Mouse (Mus musculus) ES-Bruce4 (cell line): ENCODE data around the gene Prkg1. TPM values are rescaled to one million over a fixed set of nuclear protein-coding genes. Genes with fewer than 3 reads are reported as not detected.

Experiments used
- H3K27ac ChIP-seq: 2 replicates; pipeline ENCODE4 v1.5.1; 2012; ENCODE audit warnings: low read length, inconsistent platforms; ENCODE audit not compliant: insufficient read depth
- H3K27me3 ChIP-seq: 2 replicates; pipeline ENCODE4 v1.6.1; 2012; ENCODE audit warnings: mild to moderate bottlenecking, low read length, inconsistent platforms; ENCODE audit not compliant: control insufficient read depth, poor library complexity, insufficient read depth, severe bottlenecking
- H3K36me3 ChIP-seq: 2 replicates; pipeline ENCODE4 v1.6.1; 2012; ENCODE audit warnings: inconsistent platforms, mild to moderate bottlenecking, low read length, moderate library complexity; ENCODE audit not compliant: control insufficient read depth, poor library complexity, insufficient read depth, severe bottlenecking
- H3K4me1 ChIP-seq: one replicate; pipeline ENCODE4 v1.8.1; 2011; ENCODE audit warnings: low read length; ENCODE audit not compliant: control insufficient read depth, insufficient read depth
- H3K4me3 ChIP-seq: 2 replicates; pipeline ENCODE4 v1.5.1; 2011; ENCODE audit warnings: low read depth, mild to moderate bottlenecking, low read length
- H3K9ac ChIP-seq: 2 replicates; pipeline ENCODE4 v1.6.1; 2012; ENCODE audit warnings: low read depth, mild to moderate bottlenecking, inconsistent platforms; ENCODE audit not compliant: poor library complexity, severe bottlenecking
- H3K9me3 ChIP-seq: replicated peaks from 2 replicates; pipeline ENCODE4 v1.6.1; 2012; ENCODE audit warnings: mild to moderate bottlenecking, low read length, inconsistent platforms; ENCODE audit not compliant: control insufficient read depth, poor library complexity, insufficient read depth, severe bottlenecking
- CTCF ChIP-seq: IDR thresholded peaks from one replicate; pipeline ENCODE4 v1.8.1; 2011; ENCODE audit warnings: low read depth, low read length
- EP300 ChIP-seq: IDR thresholded peaks from 2 replicates; pipeline ENCODE4 v1.6.1; 2011; ENCODE audit warnings: low read depth, low read length; ENCODE audit not compliant: insufficient read depth
- POLR2A ChIP-seq: IDR thresholded peaks from one replicate; pipeline ENCODE4 v1.8.1; 2011; ENCODE audit warnings: low read length; ENCODE audit not compliant: insufficient read depth
- polyA plus RNA-seq: library from polyadenylated mRNA; stranded (reverse); fragments of >200 nt; gene quantifications from 2 replicates; pipeline ENCODE4 v1.2.4, GENCODE M21; 2011; ENCODE audit warnings: low read depth; ENCODE audit not compliant: missing spikeins, insufficient read depth, insufficient read length

The Prkg1 gene
- polyA plus RNA-seq, 1 experiment = 0.46 TPM

- H3K27ac ChIP-seq = no peak overlapping the region
- no peaks in the 10 kb centered on the region for H3K4me1 ChIP-seq
- no peaks in the 10 kb centered on the region for H3K9me3 ChIP-seq
- no peak for TF ChIP-seq CTCF
- TF ChIP-seq POLR2A = no peak
- no peak for TF ChIP-seq EP300
- no peaks in the 10 kb centered on the region; the same call in 1 of the 2 replicates for H3K27me3 ChIP-seq
- no peaks in the 10 kb centered on the region for H3K36me3 ChIP-seq
- H3K9ac ChIP-seq = no peak overlapping the region
- no peak overlapping the region for H3K4me3 ChIP-seq
Observed at GRCm38 (mm10) chr19:31781521-31782018, 16.7 kb upstream of the Prkg1 start.

GRCm38 (mm10) chr19:31781077-31781476 lies 16.2 kb upstream of the Prkg1 start:
- TF ChIP-seq EP300 (no peak), CTCF (no peak), POLR2A (no peak)
- H3K27me3 ChIP-seq = no peaks in the 10 kb centered on the region; the same call in 1 of the 2 replicates
- H3K9ac ChIP-seq = no peak overlapping the region
- H3K27ac ChIP-seq = no peak overlapping the region
- no peaks in the 10 kb centered on the region for H3K36me3 ChIP-seq
- no peaks in the 10 kb centered on the region for H3K4me1 ChIP-seq
- H3K9me3 ChIP-seq = no peaks in the 10 kb centered on the region
- no peak overlapping the region for H3K4me3 ChIP-seq

GRCm38 (mm10) chr19:31780222-31780621 lies 15.4 kb upstream of the Prkg1 start:
- H3K9ac ChIP-seq = no peak overlapping the region
- no peaks in the 10 kb centered on the region for H3K4me1 ChIP-seq
- no peaks in the 10 kb centered on the region; the same call in 1 of the 2 replicates for H3K27me3 ChIP-seq
- no peaks in the 10 kb centered on the region for H3K9me3 ChIP-seq
- no peak for TF ChIP-seq POLR2A
- no peak for TF ChIP-seq EP300
- TF ChIP-seq CTCF = no peak
- no peak overlapping the region for H3K4me3 ChIP-seq
- no peaks in the 10 kb centered on the region for H3K36me3 ChIP-seq
- H3K27ac ChIP-seq = no peak overlapping the region

GRCm38 (mm10) chr19:31779021-31779420 lies 14.2 kb upstream of the Prkg1 start:
- no peak for TF ChIP-seq CTCF
- TF ChIP-seq POLR2A = no peak
- no peak for TF ChIP-seq EP300
- Histone ChIP-seq H3K27ac (no peak overlapping the region), H3K9ac (no peak overlapping the region), H3K27me3 (no peaks in the 10 kb centered on the region; the same call in 1 of the 2 replicates), H3K4me3 (no peak overlapping the region), H3K4me1 (no peaks in the 10 kb centered on the region), H3K9me3 (no peaks in the 10 kb centered on the region), H3K36me3 (no peaks in the 10 kb centered on the region)

GRCm38 (mm10) chr19:31767004-31767403 lies 2.2 kb upstream of the Prkg1 start:
- no peak overlapping the region for H3K9ac ChIP-seq
- H3K4me1 ChIP-seq = no peaks in the 10 kb centered on the region
- no peak overlapping the region for H3K27ac ChIP-seq
- H3K27me3 ChIP-seq = peaks cover 9% of the 10 kb centered on the region
- H3K36me3 ChIP-seq = no peaks in the 10 kb centered on the region
- no peak overlapping the region for H3K4me3 ChIP-seq
- TF ChIP-seq CTCF (no peak), EP300 (no peak), POLR2A (no peak)
- H3K9me3 ChIP-seq = no peaks in the 10 kb centered on the region

- Histone ChIP-seq H3K27me3 (peaks cover 9% of the 10 kb centered on the region), H3K36me3 (no peaks in the 10 kb centered on the region), H3K9ac (no peak overlapping the region), H3K9me3 (no peaks in the 10 kb centered on the region), H3K4me1 (no peaks in the 10 kb centered on the region), H3K27ac (no peak overlapping the region), H3K4me3 (no peak overlapping the region)
- TF ChIP-seq EP300 = no peak
- no peak for TF ChIP-seq POLR2A
- no peak for TF ChIP-seq CTCF
Observed at GRCm38 (mm10) chr19:31765451-31765850, 618 bp upstream of the Prkg1 start.
